7 mouse cellular contexts compared by ENCODE assay signal in the genomic region with DNA sequence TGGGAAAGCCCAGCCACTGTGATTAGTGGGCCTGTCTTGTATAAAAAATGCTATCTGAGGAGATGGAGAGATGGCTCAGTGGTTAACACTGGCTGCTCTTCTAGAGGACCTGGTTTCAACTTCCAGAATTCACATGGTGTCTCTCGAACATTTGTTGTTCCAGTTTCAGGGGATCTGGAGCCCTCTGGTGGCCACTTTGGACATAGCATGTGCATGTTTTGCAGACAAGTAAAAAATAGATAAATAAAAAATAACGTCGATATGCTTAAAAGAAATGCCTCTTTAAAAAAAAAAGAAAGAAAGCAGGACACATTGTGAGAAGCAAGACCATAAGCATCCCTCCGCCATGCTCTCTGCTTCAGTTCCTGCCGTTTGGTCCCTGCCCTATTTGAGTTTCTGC.
DNase-seq lines count a peak whose midpoint lies in the region.

No protein-coding gene starts in this region.

- DNase-seq in adrenal gland, adult 18-20 months (ENCODE audit: low spot score in 2 of 2): peak; percentile 25 to 34
- DNase-seq in adrenal gland, postnatal 10 days: peak; percentile 13
- DNase-seq in adrenal gland, postnatal 36 days: peak; percentile 11 to 44
- DNase-seq in heart, adult 8-10 months (ENCODE audit: low spot score): peak; percentile 1
- DNase-seq in kidney, adult 9 months: peak; percentile 29
- DNase-seq in lung, postnatal 36 days: peak; percentile 3
- peak; percentile 10 to 35 for DNase-seq in urinary bladder, adult 18-20 months (ENCODE audit: low spot score in 2 of 2)

Comparison
In these comparisons a context has a peak if more than half of its experiments do, and no peak if none do; other contexts are left out.
1. Peak in every context shown above with its lines: DNase-seq.